Mouse (Mus musculus): ENCODE data around the gene Cep131.

Cep131 gene

DNA sequence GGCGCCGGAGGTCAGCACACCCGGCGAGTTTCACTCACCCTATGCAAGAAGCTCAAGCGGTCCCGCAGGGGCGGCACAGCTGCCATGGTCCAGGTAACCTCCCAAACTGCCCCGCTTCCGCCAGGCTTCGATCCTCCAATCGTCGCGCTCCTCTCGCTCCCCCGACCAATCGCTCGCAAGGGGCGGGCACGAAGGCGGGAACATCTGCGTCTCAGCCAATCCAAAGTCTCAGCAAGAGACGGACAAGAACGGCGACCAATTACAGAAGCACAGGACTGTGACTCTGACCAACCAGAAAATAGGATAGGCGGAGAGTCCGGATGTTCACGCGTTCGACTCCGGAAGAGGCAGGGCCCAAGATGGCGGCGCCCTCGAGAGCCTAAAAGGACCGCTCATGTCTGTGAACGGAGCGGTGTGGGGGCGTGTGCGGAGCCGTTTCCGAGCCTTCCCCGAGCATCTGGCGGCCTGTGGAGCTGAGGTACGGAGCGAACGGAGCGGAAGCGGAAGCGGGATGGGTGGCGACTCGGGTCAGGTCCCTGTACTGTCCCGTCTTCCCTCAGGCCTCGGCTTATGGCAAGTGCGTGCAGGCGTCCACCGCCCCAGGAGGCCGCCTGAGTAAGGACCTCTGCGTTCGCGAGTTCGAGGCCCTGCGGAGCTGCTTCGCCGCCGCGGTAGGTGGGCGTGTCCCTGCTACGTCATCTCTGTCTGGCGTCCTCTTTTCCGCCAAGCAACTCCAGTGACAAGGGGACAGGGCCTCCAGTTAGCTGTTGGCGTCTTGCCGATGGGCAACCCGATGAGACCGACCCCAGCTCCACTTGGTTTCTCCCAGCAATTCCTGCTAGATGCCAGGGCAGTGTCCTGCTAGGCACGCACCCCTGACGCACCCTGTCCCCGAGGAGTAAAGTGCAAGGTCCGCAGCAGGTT is 12.2 kb upstream of the Cep131 start, which contains the start of the genes Tepsin and Ndufaf8:
Gene Tepsin, minus strand, starts transcription at position 144 of the 924 bp plus-strand sequence.
Gene Ndufaf8, plus strand, starts transcription at position 341 of the 924 bp plus-strand sequence.
- in situ Hi-C loops (cut with MboI) = no loop called here

GRCm38 (mm10) chr11:120092817-120093591 is 6.4 kb upstream of the Cep131 start:
- in situ Hi-C loops (cut with MboI) = no loop called here

GRCm38 (mm10) chr11:120090661-120091060 is 4.0 kb upstream of the Cep131 start:
- in situ Hi-C loops (cut with MboI) = no loop called here

- in situ Hi-C loops (cut with MboI) = no loop called here
Measured at GRCm38 (mm10) chr11:120085891-120086627, 568 bp downstream of the Cep131 start.

- in situ Hi-C loops (cut with MboI) = no loop called here
Measured at GRCm38 (mm10) chr11:120080282-120080681, 6.3 kb downstream of the Cep131 start.

- in situ Hi-C loops (cut with MboI) = no loop called here
Measured at GRCm38 (mm10) chr11:120076191-120076590, 10.4 kb downstream of the Cep131 start.

GRCm38 (mm10) chr11:120072986-120073647 is 13.5 kb downstream of the Cep131 start:
- in situ Hi-C loops (cut with MboI) = no loop called here

DNA sequence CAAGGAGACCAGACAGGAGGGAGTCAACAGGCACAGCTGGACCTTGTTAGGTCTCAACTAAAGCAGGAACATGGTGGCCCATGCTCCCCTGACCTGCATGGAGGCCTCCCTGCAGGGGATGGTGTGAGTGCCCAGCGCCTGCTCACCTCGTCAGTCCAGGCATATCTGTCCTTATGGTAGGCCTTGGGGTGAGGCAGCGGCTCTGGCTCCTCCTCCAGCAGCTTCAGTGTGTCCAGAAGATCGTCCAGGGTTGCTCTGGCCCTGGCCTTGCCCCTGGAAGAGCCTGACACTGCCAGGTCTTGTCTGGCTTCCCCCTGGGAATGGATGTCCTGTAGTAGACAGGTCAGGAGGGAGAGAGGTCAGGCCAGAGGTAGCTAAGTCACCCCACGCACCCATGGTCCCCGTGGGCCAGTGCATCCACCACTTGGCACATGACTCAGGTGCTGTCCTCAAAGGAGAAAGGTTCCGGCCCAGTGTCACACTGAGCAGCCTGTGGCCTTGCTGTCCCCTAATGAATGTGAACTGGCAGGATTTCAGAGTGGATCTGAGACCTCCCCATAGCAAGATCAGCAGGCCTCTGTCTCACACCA is 14.8 kb downstream of the Cep131 start:
- in situ Hi-C loops (cut with MboI) = no loop called here

GRCm38 (mm10) chr11:120071065-120071464 is 15.6 kb downstream of the Cep131 start:
- in situ Hi-C loops (cut with MboI) = no loop called here

DNA sequence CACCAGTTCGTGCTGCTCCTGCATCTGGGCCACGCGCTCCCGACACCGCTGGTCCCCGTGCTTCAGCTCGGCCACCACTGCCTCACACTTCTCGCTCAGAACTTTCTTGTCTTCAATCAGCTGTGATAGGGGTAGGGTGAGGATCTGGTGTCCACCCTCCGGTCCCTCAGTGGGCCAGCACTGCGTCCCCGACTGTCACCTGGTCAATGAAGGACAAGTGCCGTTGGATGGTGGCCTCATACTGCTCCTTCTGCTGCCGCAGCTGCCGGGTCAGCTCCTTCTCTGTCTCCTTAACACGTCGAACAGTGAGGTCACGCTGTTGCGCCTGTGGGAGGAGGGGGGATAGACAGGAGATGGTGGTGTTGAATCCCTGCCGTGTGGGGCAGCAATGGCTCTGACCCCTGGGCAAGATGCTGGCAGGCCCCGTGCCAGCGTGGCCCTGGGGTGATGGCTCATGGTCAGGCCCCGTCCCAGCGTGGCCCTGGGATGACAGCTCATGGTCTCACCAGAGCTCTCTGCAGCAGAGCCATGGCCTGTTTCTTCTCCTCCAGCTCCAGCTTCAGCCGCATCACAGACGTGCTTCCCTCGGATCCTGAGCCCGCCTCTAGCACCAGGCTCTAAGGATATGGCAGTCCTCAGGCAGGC is 16.2 kb downstream of the Cep131 start:
- in situ Hi-C loops (cut with MboI) = no loop called here

DNA sequence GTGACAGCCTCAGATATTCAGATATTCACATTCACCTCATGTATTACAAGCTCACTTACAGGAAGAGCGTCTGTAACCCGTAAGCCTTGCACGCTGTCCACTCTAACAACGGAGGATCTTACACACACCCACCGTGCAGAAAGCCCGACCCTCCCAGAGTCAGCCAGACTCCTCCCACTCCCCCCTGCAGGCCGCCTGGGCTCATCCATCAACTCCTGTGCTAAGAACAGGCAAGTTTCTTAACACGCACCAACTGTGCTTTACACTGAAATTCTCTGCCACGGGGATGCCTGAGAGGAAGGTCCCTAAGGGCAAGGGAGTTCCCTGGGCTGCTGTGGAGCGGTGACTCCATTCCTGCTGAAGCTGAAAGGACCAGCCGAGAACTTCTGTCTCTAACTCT is 17.4 kb downstream of the Cep131 start:
- in situ Hi-C loops (cut with MboI) = no loop called here

DNA sequence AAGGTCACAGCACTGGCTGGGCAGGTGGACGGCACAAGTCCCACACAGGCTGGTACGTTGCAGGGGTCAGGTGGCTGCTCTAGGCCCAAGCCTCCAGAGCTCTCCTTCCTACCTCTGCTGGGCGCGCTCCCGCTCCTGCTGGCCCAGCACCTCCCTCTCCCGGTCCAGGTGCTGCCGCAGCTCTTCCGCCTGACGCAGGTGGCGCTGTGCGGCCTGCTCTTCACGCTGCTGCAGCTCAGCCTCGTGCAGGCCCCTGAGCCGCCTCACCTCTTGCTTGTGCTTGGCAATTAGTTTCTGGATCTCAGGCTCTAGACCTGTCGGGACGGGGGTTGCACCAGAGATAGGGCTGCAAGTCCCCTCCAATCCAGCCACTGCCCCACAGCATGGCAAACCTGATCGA is 18.8 kb downstream of the Cep131 start:
- in situ Hi-C loops (cut with MboI) = no loop called here

DNA sequence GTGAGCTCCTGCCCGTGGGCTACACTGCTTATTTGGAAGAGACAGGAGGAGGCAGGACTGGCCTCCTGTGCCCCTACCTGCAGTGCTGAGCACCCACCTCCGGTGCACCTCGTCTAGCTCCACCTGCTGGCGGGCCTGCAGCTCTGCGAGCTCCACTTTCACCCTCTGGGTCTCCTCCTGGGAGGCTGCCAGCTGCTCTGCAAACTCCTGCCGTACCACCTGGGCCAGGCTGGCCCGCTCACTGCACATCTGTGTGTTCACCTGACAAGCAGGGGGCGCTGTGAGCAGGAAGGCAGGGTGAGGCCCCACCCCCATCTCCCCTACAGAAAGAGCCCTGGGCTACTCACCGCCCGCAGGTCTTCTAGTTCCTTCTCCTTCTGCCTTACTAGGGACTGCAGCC is 21.3 kb downstream of the Cep131 start:
- in situ Hi-C loops (cut with MboI) = no loop called here

- in situ Hi-C loops (cut with MboI) = no loop called here
Measured at GRCm38 (mm10) chr11:120064668-120065040, 22.0 kb downstream of the Cep131 start.

DNA sequence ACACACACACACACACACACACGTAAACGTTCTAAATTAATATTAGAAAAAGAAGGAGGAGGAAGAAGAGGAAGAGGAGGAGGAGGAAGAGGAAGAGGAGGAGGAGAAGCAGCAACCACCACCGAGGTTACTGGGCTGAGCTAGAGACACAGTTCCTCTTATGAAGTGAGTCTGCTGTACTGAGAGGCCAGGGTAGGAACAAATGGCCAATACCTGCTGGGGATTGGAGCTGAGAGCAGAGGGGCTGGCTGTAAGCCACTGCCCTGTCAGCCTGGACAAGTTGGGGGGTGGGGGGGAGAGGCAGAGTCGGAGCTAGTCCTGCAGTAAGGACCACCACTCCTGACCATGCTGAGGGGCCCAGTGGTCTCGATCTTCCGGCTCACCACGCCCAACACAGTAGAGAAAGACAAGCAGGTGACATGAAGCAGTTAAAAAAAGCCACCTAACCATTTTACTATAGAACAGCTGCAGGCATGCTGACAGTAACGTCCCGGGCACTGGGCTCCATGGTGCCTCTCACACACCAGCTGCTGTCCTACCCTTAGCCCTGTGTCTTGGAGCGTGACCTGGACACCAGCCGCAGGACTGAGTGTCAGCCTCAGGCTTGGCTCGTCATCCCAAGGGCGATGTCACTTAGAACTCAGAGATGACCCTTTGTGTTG is 22.5 kb downstream of the Cep131 start:
- in situ Hi-C loops (cut with MboI) = no loop called here

DNA sequence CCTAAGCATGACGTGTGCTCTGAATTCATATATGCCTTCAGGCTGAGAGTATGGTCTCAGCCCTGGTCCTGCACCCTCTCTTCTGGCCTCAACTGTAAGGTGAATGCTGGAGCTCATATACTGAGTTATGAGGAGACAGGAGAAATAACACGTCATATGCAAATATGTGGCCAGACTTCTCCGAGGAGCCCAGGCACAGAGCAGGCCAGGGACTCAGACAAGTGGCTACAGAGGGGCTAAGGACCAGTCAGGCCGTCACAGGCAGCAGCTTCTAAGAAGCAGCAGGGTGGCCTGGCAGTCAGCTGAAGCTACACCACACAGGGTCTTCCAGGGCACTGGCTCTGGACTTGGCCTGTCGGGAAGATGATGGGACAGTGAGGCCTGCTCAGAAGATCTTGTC is 23.3 kb downstream of the Cep131 start:
- in situ Hi-C loops (cut with MboI) = no loop called here

GRCm38 (mm10) chr11:120060634-120061033 is 26.0 kb downstream of the Cep131 start:
- in situ Hi-C loops (cut with MboI) = no loop called here

- in situ Hi-C loops (cut with MboI) = no loop called here
Measured at GRCm38 (mm10) chr11:120055953-120056732, 30.5 kb downstream of the Cep131 start.

GRCm38 (mm10) chr11:120053846-120054245 is 32.8 kb downstream of the Cep131 start:
- in situ Hi-C loops (cut with MboI) = no loop called here
